Mouse (Mus musculus): Measurements from ENCODE around the gene Pomt1. TPM values are rescaled to one million over a fixed set of nuclear protein-coding genes. Genes with fewer than 3 reads are reported as not detected.

The Pomt1 gene
- polyA plus RNA-seq, 1 experiment = 204 TPM

GRCm38 (mm10) chr2:32254563-32254962 lies 18.2 kb downstream of the Pomt1 start:
- H3K36me3 ChIP-seq (ENCODE audit: control insufficient read depth, insufficient read depth, low read length) = peaks cover 4% of the 10 kb centered on the region; the same call in 1 of the 2 replicates
- H3K4me3 ChIP-seq (ENCODE audit: control insufficient read depth, low read depth, low read length) = no peak overlapping the region
- TF ChIP-seq POLR2A (IDR thresholded peaks at IDR 0.05; ENCODE audit: control insufficient read depth, low read depth, low read length) = no peak
- no peak for TF ChIP-seq CTCF (IDR thresholded peaks at IDR 0.05; ENCODE audit: control insufficient read depth, insufficient read depth, insufficient replicate concordance, low read depth, low read length)

GRCm38 (mm10) chr2:32256273-32256672 lies 19.9 kb downstream of the Pomt1 start:
- TF ChIP-seq POLR2A (IDR thresholded peaks at IDR 0.05; ENCODE audit: control insufficient read depth, low read depth, low read length) (no peak), CTCF (IDR thresholded peaks at IDR 0.05; ENCODE audit: control insufficient read depth, insufficient read depth, insufficient replicate concordance, low read depth, low read length) (no peak)
- Histone ChIP-seq H3K4me3 (ENCODE audit: control insufficient read depth, low read depth, low read length) (no peak overlapping the region), H3K36me3 (ENCODE audit: control insufficient read depth, insufficient read depth, low read length) (peaks cover 3% of the 10 kb centered on the region; the same call in 1 of the 2 replicates), H3K4me1 (ENCODE audit: control insufficient read depth, insufficient read depth, low read length) (peaks cover 20% of the 10 kb centered on the region), H3K27me3 (ENCODE audit: control insufficient read depth, insufficient read depth, low read length) (no peaks in the 10 kb centered on the region), H3K27ac (ENCODE audit: control insufficient read depth, insufficient read depth, low read depth, low read length) (no peak overlapping the region)

More at GRCm38 (mm10) chr2:32254563-32254962, 18.2 kb downstream of the Pomt1 start:
- Histone ChIP-seq H3K27ac (ENCODE audit: control insufficient read depth, insufficient read depth, low read depth, low read length) (no peak overlapping the region), H3K27me3 (ENCODE audit: control insufficient read depth, insufficient read depth, low read length) (no peaks in the 10 kb centered on the region), H3K4me1 (ENCODE audit: control insufficient read depth, insufficient read depth, low read length) (peaks cover 22% of the 10 kb centered on the region)

- Histone ChIP-seq H3K36me3 (ENCODE audit: control insufficient read depth, insufficient read depth, low read length) (no peaks in the 10 kb centered on the region), H3K4me3 (ENCODE audit: control insufficient read depth, low read depth, low read length) (peak overlapping the region; percentile 93), H3K4me1 (ENCODE audit: control insufficient read depth, insufficient read depth, low read length) (peaks cover 9% of the 10 kb centered on the region), H3K27me3 (ENCODE audit: control insufficient read depth, insufficient read depth, low read length) (no peaks in the 10 kb centered on the region), H3K27ac (ENCODE audit: control insufficient read depth, insufficient read depth, low read depth, low read length) (peak overlapping the region; percentile 18; the same call in 1 of the 2 replicates)
- TF ChIP-seq POLR2A (IDR thresholded peaks at IDR 0.05; ENCODE audit: control insufficient read depth, low read depth, low read length) (no peak), CTCF (IDR thresholded peaks at IDR 0.05; ENCODE audit: control insufficient read depth, insufficient read depth, insufficient replicate concordance, low read depth, low read length) (no peak)
Observed at GRCm38 (mm10) chr2:32258887-32259533, 22.6 kb downstream of the Pomt1 start.

GRCm38 (mm10) chr2:32259657-32260417 lies 23.4 kb downstream of the Pomt1 start, which contains the start of gene Uck1:
Gene Uck1 (minus strand): TSS chr2:32260159.
- Histone ChIP-seq H3K27ac (ENCODE audit: control insufficient read depth, insufficient read depth, low read depth, low read length) (peak within 1 kb of the TSS; percentile 74), H3K4me3 (ENCODE audit: control insufficient read depth, low read depth, low read length) (peak within 1 kb of the TSS; percentile 93), H3K36me3 (ENCODE audit: control insufficient read depth, insufficient read depth, low read length) (no peaks in the 10 kb centered on the region), H3K4me1 (ENCODE audit: control insufficient read depth, insufficient read depth, low read length) (peaks cover 9% of the 10 kb centered on the region), H3K27me3 (ENCODE audit: control insufficient read depth, insufficient read depth, low read length) (no peaks in the 10 kb centered on the region)
- no peak; the same call in 1 of the 2 replicates for TF ChIP-seq CTCF (IDR thresholded peaks at IDR 0.05; ENCODE audit: control insufficient read depth, insufficient read depth, insufficient replicate concordance, low read depth, low read length)
- peak; percentile 89 for TF ChIP-seq POLR2A (IDR thresholded peaks at IDR 0.05; ENCODE audit: control insufficient read depth, low read depth, low read length)

GRCm38 (mm10) chr2:32260635-32261034 lies 24.2 kb downstream of the Pomt1 start:
- TF ChIP-seq CTCF (IDR thresholded peaks at IDR 0.05; ENCODE audit: control insufficient read depth, insufficient read depth, insufficient replicate concordance, low read depth, low read length) = no peak
- TF ChIP-seq POLR2A (IDR thresholded peaks at IDR 0.05; ENCODE audit: control insufficient read depth, low read depth, low read length) = no peak
- no peak overlapping the region for H3K4me3 ChIP-seq (ENCODE audit: control insufficient read depth, low read depth, low read length)
- H3K36me3 ChIP-seq (ENCODE audit: control insufficient read depth, insufficient read depth, low read length) = no peaks in the 10 kb centered on the region
- peaks cover 9% of the 10 kb centered on the region for H3K4me1 ChIP-seq (ENCODE audit: control insufficient read depth, insufficient read depth, low read length)
- no peaks in the 10 kb centered on the region for H3K27me3 ChIP-seq (ENCODE audit: control insufficient read depth, insufficient read depth, low read length)
- no peak overlapping the region for H3K27ac ChIP-seq (ENCODE audit: control insufficient read depth, insufficient read depth, low read depth, low read length)

GRCm38 (mm10) chr2:32275823-32276222 lies 39.4 kb downstream of the Pomt1 start:
- H3K27ac ChIP-seq (ENCODE audit: control insufficient read depth, insufficient read depth, low read depth, low read length) = no peak overlapping the region
- TF ChIP-seq CTCF (IDR thresholded peaks at IDR 0.05; ENCODE audit: control insufficient read depth, insufficient read depth, insufficient replicate concordance, low read depth, low read length) (no peak), POLR2A (IDR thresholded peaks at IDR 0.05; ENCODE audit: control insufficient read depth, low read depth, low read length) (no peak)
- no peak overlapping the region for H3K4me3 ChIP-seq (ENCODE audit: control insufficient read depth, low read depth, low read length)
- no peaks in the 10 kb centered on the region for H3K27me3 ChIP-seq (ENCODE audit: control insufficient read depth, insufficient read depth, low read length)
- H3K36me3 ChIP-seq (ENCODE audit: control insufficient read depth, insufficient read depth, low read length) = peaks cover 6% of the 10 kb centered on the region
- no peaks in the 10 kb centered on the region for H3K4me1 ChIP-seq (ENCODE audit: control insufficient read depth, insufficient read depth, low read length)

- Histone ChIP-seq H3K27ac (ENCODE audit: control insufficient read depth, insufficient read depth, low read depth, low read length) (no peak overlapping the region), H3K36me3 (ENCODE audit: control insufficient read depth, insufficient read depth, low read length) (peaks cover 10% of the 10 kb centered on the region), H3K4me3 (ENCODE audit: control insufficient read depth, low read depth, low read length) (no peak overlapping the region), H3K27me3 (ENCODE audit: control insufficient read depth, insufficient read depth, low read length) (no peaks in the 10 kb centered on the region), H3K4me1 (ENCODE audit: control insufficient read depth, insufficient read depth, low read length) (peaks cover 4% of the 10 kb centered on the region)
- TF ChIP-seq CTCF (IDR thresholded peaks at IDR 0.05; ENCODE audit: control insufficient read depth, insufficient read depth, insufficient replicate concordance, low read depth, low read length) (no peak), POLR2A (IDR thresholded peaks at IDR 0.05; ENCODE audit: control insufficient read depth, low read depth, low read length) (no peak)
Observed at GRCm38 (mm10) chr2:32282289-32282688, 45.9 kb downstream of the Pomt1 start.

All from testis, adult 2 months (tissue).